Mouse (Mus musculus) heart, embryonic 16.5 days (tissue): Measurements from ENCODE around the gene Tmem145. TPM values are rescaled to one million over a fixed set of nuclear protein-coding genes. Genes with fewer than 3 reads are reported as not detected.

ENCODE experiments used
- ATAC-seq: fragments of 200-750 bp; cut with Nextera tagmentation; replicated peaks from 2 replicates; pipeline ENCODE4 v1.8.0; 2017; ENCODE audit warnings: moderate number of reproducible peaks; ENCODE audit not compliant: insufficient read depth, low FRiP score; ENCODE audit errors: extremely low read depth
- H3K27ac ChIP-seq: fragments of 300-500 bp; sonication (generic); 2 replicates; pipeline ENCODE4 v1.5.1; 2014; ENCODE audit warnings: mild to moderate bottlenecking, low read length, control low read depth, moderate library complexity
- H3K27me3 ChIP-seq: fragments of 300-500 bp; sonication (generic); 2 replicates; pipeline ENCODE4 v1.6.1; 2014; ENCODE audit warnings: low read length, mixed read lengths; ENCODE audit not compliant: control insufficient read depth, insufficient read depth
- H3K36me3 ChIP-seq: fragments of 300-500 bp; sonication (generic); 2 replicates; pipeline ENCODE4 v1.6.1; 2014; ENCODE audit not compliant: control insufficient read depth, insufficient read depth
- H3K4me1 ChIP-seq: fragments of 300-500 bp; sonication (generic); 2 replicates; pipeline ENCODE4 v1.6.1; 2014; ENCODE audit warnings: low read length, mixed read lengths; ENCODE audit not compliant: control insufficient read depth, insufficient read depth
- H3K4me2 ChIP-seq: fragments of 300-500 bp; sonication (generic); 2 replicates; pipeline ENCODE4 v1.6.1; 2014; ENCODE audit warnings: low read depth, mild to moderate bottlenecking, control low read depth, low read length
- H3K4me3 ChIP-seq: fragments of 300-500 bp; sonication (generic); 2 replicates; pipeline ENCODE4 v1.5.1; 2014; ENCODE audit warnings: mild to moderate bottlenecking, control low read depth, low read length
- H3K9ac ChIP-seq: fragments of 300-500 bp; sonication (generic); 2 replicates; pipeline ENCODE4 v1.6.1; 2014; ENCODE audit warnings: low read length, control low read depth
- H3K9me3 ChIP-seq: fragments of 300-500 bp; sonication (generic); replicated peaks from 2 replicates; pipeline ENCODE4 v1.6.1; 2016; ENCODE audit warnings: low read length; ENCODE audit not compliant: control insufficient read depth
- WGBS: fragments of 180-500 bp; shearing (Covaris S2); extraction: QIAGEN DNeasy Blood & Tissue Kit; methylation state at CpG from one replicate; pipeline ENCODE4 v1.1.7; 2014; 5-methylcytosine and 5-hydroxymethylcytosine counted together
- polyA plus RNA-seq: library from polyadenylated mRNA; unstranded; fragments of >200 nt; fragmentation: Nextera tagmentation; extraction: Ambion mirVana; gene quantifications from 2 replicates; pipeline ENCODE4 v1.2.1, GENCODE M21; 2015

Tmem145 gene
- polyA plus RNA-seq, 1 experiment from 2014 or later = 0.08 TPM

DNA sequence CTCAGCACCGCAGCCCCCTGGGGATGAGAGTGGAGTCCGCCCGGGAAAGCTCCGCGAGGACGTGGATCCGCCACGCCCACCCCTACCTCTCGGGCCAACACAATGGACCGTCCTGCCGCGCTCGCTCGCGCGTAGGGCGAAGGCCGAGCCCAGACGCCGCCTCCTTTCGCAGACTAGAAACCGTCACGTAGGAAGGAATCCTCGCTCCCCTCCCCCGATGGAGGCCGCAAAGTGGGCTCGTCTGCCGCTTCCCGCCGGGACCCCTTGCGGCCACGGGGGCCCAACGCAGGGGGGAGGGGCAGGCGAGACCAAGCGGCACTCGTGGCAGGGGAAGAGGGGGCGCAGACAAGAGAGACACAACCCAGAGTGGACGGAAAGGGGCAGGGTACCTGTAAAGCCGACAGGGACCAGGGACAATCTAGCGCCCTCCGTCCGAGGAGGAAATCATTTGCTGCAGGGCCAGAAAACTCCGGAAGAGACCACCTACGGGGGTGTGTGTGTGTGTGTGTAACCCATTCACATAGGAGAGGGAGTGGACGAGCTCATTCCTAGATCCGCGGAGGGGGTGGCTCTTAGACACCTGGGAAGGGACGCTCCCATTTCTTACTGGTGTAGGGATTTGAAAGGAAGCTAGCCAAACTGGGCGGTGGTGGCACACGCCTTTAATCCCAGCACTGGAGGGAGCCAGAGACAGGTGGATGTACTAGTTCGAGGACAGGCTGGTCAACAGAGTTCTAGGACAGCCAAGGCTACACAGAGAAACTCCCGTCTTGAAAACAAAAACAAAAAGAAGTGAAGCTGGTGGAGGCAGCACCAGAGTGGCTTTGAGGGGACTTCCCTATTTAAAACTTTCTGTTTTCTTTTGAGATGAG lies 8.2 kb upstream of the Tmem145 start, which contains the start of gene Pafah1b3:
TSS of gene Pafah1b3 (minus strand) at position 533 of the 872 bp plus-strand sequence.
- H3K9ac ChIP-seq = peak within 1 kb of the TSS; percentile 89
- H3K4me3 ChIP-seq = peak within 1 kb of the TSS; percentile 89
- no peaks in the 10 kb centered on the region for H3K27me3 ChIP-seq
- H3K4me1 ChIP-seq = peaks cover 16% of the 10 kb centered on the region
- peak within 1 kb of the TSS; percentile 96 for H3K27ac ChIP-seq
- ATAC-seq = peak; percentile 88
- H3K36me3 ChIP-seq = peaks cover 15% of the 10 kb centered on the region
- H3K9me3 ChIP-seq = no peaks in the 10 kb centered on the region
- under 1% methylated on average over 52 of the region's 52 CpGs for WGBS
- peak within 1 kb of the TSS; percentile 97 for H3K4me2 ChIP-seq

DNA sequence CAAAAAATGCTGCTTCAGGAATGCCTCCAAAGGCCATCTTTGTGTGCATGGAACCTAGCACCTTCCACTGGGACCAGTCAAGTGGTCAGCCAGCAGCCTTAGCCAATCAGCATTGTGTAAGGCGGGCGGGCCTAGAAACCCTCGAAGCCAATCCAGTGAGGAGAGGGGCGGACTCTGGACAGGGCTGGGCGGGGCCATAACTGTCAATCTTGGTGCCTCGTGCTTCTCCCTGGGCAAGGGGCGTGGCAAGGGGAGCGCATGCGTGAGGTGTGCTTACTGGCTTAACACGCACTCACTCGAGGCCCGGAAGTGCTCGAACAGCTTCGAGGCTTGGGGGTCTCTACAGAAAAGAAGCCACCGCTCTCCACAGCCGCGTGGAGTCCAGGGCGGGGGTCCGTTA lies 4.8 kb upstream of the Tmem145 start, which contains the start of gene Prr19:
TSS of gene Prr19 (plus strand) at position 349 of the 400 bp plus-strand sequence.
- Histone ChIP-seq H3K27ac (no peak within 1 kb of the TSS), H3K4me1 (peaks cover 16% of the 10 kb centered on the region)
- WGBS = 54% methylated on average over 19 of the region's 19 CpGs

DNA sequence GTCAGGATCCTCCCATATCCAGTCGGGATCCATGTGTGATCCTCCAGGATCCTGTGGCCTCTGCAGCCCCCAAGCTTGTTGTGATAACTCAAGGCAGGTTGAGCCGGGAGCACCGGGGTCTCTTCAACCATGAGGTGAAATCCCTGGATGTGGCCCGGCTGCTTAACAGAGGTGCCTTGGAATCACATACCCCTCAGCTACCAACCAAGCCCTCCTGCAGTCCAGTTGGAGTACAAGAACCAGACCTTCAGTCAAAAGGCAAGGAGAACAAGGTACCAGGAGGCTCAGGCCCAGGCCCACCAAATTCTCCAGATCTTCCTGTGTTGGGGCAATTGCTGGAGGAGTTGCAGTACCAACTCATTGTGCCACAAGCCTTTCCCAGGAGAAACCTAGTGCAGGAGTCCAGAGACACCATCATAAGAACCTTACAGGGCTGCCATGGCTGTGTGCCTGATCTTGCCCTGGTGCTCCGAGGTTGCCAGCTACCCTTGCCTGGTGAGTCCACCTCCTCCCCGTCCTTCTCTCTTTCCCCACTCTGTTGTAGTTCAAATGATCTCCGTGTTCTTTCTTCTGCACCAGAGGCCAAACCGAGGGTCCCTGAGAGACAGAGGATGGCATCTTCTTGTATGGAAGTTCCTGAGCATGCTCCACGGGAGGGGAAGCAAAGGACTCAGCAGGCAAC lies 2.8 kb upstream of the Tmem145 start:
- no peak for ATAC-seq
- H3K27ac ChIP-seq = no peak overlapping the region
- no peaks in the 10 kb centered on the region for H3K36me3 ChIP-seq
- H3K9ac ChIP-seq = no peak overlapping the region
- H3K4me2 ChIP-seq = no peak overlapping the region
- WGBS = 52% methylated on average over 9 of the region's 9 CpGs
- H3K4me1 ChIP-seq = peaks cover 8% of the 10 kb centered on the region
- peaks cover 19% of the 10 kb centered on the region for H3K27me3 ChIP-seq
- no peaks in the 10 kb centered on the region for H3K9me3 ChIP-seq
- no peak overlapping the region for H3K4me3 ChIP-seq

More for the DNA sequence above, 4.8 kb upstream of the Tmem145 start, which contains the start of gene Prr19:
- Histone ChIP-seq H3K4me3 (no peak within 1 kb of the TSS), H3K9ac (no peak within 1 kb of the TSS), H3K27me3 (peaks cover 2% of the 10 kb centered on the region; the same call in 1 of the 2 replicates), H3K36me3 (no peaks in the 10 kb centered on the region), H3K9me3 (no peaks in the 10 kb centered on the region), H3K4me2 (no peak within 1 kb of the TSS)
- ATAC-seq = no peak

DNA sequence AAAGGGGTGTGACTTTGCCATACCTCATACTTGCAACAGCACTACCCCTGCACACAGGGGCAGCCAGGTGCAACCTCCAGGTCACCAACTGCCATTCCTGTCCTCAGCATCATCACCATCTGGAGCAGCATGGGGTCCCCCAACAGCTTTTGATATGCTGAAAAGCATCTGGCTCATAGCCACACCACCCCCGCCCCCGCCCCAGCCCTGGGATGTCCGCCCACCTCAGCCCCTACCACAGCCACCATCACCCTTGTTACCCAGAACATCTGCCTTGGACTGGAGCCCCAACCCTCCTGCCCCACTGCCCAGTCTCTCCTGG lies 2.3 kb upstream of the Tmem145 start:
- no peaks in the 10 kb centered on the region for H3K9me3 ChIP-seq
- H3K9ac ChIP-seq = no peak overlapping the region
- peaks cover 22% of the 10 kb centered on the region for H3K27me3 ChIP-seq
- WGBS = 54% methylated on average over 3 of the region's 3 CpGs
- no peak overlapping the region for H3K4me3 ChIP-seq
- H3K36me3 ChIP-seq = no peaks in the 10 kb centered on the region
- H3K27ac ChIP-seq = no peak overlapping the region
- no peak overlapping the region for H3K4me2 ChIP-seq
- ATAC-seq = no peak
- H3K4me1 ChIP-seq = peaks cover 7% of the 10 kb centered on the region

DNA sequence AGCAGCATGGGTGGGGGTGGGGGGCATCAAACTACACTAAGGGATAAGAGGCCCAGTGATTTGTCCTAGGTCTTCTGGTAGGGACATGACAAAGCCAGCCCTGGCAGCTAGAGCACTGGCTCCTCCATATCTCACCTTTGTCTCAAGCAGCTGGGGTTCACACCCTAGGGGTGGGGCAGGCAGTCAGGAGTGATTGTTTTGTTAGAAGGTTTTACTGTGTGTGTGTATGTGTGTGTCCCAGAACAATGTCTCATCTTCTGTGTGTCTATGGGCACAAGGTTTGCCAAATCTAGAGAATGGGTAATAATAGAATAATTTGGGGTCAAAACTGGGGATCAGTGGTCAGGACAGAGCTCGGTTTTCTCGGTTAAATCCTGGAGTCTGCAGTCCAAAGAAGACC lies 425 bp upstream of the Tmem145 start:
- Histone ChIP-seq H3K4me2 (peak overlapping the region; percentile 82), H3K27me3 (peaks cover 30% of the 10 kb centered on the region), H3K36me3 (no peaks in the 10 kb centered on the region), H3K27ac (no peak overlapping the region), H3K9ac (no peak overlapping the region), H3K4me3 (peak overlapping the region; percentile 48), H3K9me3 (no peaks in the 10 kb centered on the region), H3K4me1 (peaks cover 7% of the 10 kb centered on the region)
- 0% methylated on average over 2 of the region's 2 CpGs for WGBS
- ATAC-seq = no peak

DNA sequence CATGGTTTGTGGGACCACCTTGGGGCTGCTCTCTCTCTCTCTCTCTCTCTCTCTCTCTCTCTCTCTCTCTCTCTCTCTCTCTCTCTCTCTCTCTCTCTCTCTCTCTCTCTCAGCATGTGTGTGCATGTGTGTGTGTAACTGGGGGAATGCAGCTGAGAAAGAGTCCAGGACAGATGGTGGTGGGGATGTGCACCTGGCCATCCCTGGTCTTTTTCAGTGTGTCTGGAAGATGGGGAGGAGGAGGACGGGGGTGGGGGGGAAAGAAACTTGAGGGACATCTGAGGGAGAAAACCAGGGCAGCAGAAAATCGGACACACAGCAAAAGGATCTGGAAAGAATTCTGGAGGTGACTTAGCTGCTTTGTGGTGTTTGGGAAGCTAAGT lies 699 bp downstream of the Tmem145 start:
- no peak for ATAC-seq
- WGBS = 35% methylated on average over 2 of the region's 2 CpGs
- Histone ChIP-seq H3K27me3 (peaks cover 37% of the 10 kb centered on the region), H3K27ac (no peak overlapping the region), H3K36me3 (no peaks in the 10 kb centered on the region), H3K4me2 (no peak overlapping the region), H3K4me3 (no peak overlapping the region), H3K4me1 (peaks cover 7% of the 10 kb centered on the region), H3K9ac (no peak overlapping the region), H3K9me3 (no peaks in the 10 kb centered on the region)

DNA sequence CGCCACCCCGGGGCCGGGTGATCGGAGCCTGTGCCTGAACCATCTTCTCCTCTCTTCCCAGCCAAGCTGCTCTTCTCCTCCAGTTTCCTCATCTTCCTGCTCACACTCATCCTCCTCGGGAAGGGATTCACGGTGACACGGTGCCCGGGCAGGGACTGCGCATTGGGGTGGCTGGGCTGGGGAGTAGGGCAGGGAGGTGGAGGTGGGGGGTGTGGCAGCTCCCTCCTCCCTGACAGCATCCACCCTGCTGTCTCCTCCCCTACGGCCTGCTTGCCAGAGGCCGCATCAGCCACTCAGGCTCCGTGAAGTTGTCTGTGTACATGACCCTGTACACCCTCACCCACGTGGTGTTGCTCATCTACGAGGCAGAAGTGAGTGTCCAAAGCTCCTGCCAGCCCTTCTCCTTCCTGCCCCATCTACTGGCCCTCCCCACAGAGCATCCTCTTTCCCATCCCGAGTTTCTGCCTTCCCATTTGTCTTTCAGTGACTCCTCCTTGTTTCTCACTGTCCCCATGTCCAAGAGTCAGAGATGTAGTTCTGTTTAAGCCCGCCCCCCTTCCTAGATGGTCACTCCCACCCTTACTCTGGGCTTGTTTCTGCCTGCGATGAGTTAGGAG lies 2.9 kb downstream of the Tmem145 start:
- H3K27ac ChIP-seq = no peak overlapping the region
- ATAC-seq = no peak
- WGBS = 52% methylated on average over 17 of the region's 17 CpGs
- H3K4me2 ChIP-seq = no peak overlapping the region
- H3K9me3 ChIP-seq = no peaks in the 10 kb centered on the region
- no peaks in the 10 kb centered on the region for H3K36me3 ChIP-seq
- H3K27me3 ChIP-seq = peaks cover 57% of the 10 kb centered on the region
- H3K9ac ChIP-seq = no peak overlapping the region
- peaks cover 7% of the 10 kb centered on the region for H3K4me1 ChIP-seq
- no peak overlapping the region for H3K4me3 ChIP-seq

DNA sequence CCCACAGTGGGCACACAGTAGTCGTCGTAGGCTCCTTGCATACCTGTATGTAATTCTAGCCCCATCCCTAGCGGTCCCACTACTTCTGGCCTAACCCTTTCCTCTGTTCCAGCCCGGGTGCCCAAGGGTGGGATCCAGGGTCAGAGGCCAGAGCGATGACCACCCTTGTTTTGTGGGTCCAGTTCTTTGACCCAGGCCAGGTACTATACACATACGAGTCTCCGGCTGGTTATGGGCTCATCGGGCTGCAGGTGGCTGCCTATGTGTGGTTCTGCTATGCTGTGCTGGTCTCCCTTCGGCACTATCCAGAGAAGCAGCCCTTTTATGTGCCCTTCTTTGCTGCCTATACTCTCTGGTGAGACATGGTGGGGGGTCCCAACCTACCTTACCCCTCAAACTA lies 3.5 kb downstream of the Tmem145 start:
- H3K27me3 ChIP-seq = peaks cover 63% of the 10 kb centered on the region
- no peak for ATAC-seq
- WGBS = 79% methylated on average over 9 of the region's 9 CpGs

DNA sequence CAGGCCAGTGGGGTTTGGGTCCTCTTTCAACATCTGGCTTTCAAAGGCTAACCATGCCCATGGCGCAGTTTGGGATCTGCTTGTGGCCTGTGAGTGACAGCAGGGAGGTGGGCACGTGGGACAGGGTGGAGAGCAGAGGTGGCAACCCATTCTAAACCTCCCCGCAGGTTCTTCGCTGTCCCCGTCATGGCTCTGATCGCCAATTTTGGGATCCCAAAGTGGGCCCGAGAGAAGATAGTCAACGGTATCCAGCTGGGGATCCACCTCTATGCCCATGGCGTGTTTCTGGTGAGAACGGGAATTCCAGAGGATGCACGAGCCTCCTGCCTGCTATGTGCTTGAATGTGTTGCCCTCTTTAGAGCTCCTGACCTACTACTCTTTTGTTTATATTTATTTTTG lies 5.3 kb downstream of the Tmem145 start:
- H3K27me3 ChIP-seq = peaks cover 75% of the 10 kb centered on the region
- no peak overlapping the region for H3K4me2 ChIP-seq
- no peaks in the 10 kb centered on the region for H3K36me3 ChIP-seq
- peaks cover 13% of the 10 kb centered on the region for H3K4me1 ChIP-seq
- no peak overlapping the region for H3K27ac ChIP-seq
- H3K4me3 ChIP-seq = no peak overlapping the region
- 76% methylated on average over 11 of the region's 11 CpGs for WGBS
- no peaks in the 10 kb centered on the region for H3K9me3 ChIP-seq
- no peak for ATAC-seq
- H3K9ac ChIP-seq = no peak overlapping the region

More for the DNA sequence above, 3.5 kb downstream of the Tmem145 start:
- Histone ChIP-seq H3K9ac (no peak overlapping the region), H3K27ac (no peak overlapping the region), H3K9me3 (no peaks in the 10 kb centered on the region), H3K4me1 (peaks cover 7% of the 10 kb centered on the region), H3K36me3 (no peaks in the 10 kb centered on the region), H3K4me2 (no peak overlapping the region), H3K4me3 (no peak overlapping the region)
